Mouse (Mus musculus): ENCODE data around the gene 1700029I15Rik. TPM values are rescaled to one million over a fixed set of nuclear protein-coding genes. Genes with fewer than 3 reads are reported as not detected.
A peak's percentile ranks its signal among the peaks of the same experiment; 100 is the strongest.

1700029I15Rik gene
- polyA plus RNA-seq, 1 experiment from 2014 or later = 4.2 TPM

DNA sequence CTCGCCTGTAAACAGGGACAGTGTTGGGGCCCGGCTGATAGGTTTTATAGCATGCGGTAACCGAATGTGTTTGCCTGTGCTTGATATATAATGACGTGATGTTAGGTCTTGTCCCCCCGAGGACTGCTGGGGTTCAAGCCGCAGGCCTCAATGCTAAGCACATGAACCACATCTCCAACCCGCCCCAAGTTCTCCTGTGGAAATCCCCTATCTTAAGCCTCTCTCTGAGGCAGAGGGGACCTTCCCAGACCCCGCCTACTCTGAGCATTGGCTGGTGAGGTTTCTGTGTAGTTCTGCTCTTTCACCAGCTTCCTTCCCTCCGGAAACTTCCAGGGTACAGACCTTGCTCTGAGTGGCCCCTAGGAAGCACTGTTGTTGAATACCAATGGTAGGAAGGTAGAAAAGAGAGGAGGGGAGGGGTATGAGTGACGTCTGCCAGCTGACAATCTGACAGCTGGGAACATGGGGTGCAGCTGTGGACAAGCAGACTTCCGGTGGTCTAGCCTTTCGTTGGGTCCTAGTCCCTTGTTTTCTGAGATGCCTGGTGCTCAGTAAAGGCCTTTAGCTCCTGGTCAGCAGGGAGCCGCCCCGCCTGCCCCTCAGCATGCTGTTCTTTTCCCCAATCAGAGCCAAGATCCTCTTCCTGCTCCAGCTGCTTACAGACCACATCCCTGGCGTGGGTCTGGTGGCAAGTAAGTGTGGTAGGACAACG lies 2.4 kb upstream of the 1700029I15Rik start:
- peaks cover 74% of the 10 kb centered on the region for H3K36me3 ChIP-seq (replicated peaks; ENCODE audit: control insufficient read depth, insufficient read depth)
- H3K4me3 ChIP-seq (replicated peaks; ENCODE audit: low read length) = no peak overlapping the region
- H3K27ac ChIP-seq = no peak overlapping the region
- no peak overlapping the region for H3K4me2 ChIP-seq (replicated peaks)
- ATAC-seq (ENCODE audit: low FRiP score) (no peak), DNase-seq (ENCODE audit: low spot score) (no peak)
- no peaks in the 10 kb centered on the region for H3K9me3 ChIP-seq (ENCODE audit: control insufficient read depth, low read length)
- H3K4me1 ChIP-seq (replicated peaks; ENCODE audit: control insufficient read depth, insufficient read depth, low read length) = peaks cover 12% of the 10 kb centered on the region
- WGBS = 85% methylated on average over 17 of the region's 17 CpGs
- H3K27me3 ChIP-seq (ENCODE audit: control insufficient read depth, insufficient read depth, low read length) = no peaks in the 10 kb centered on the region
- H3K9ac ChIP-seq = no peak overlapping the region

- Histone ChIP-seq H3K9me3 (ENCODE audit: control insufficient read depth, low read length) (no peaks in the 10 kb centered on the region), H3K27ac (no peak overlapping the region), H3K4me3 (replicated peaks; ENCODE audit: low read length) (no peak overlapping the region), H3K36me3 (replicated peaks; ENCODE audit: control insufficient read depth, insufficient read depth) (peaks cover 80% of the 10 kb centered on the region), H3K4me2 (replicated peaks) (no peak overlapping the region), H3K9ac (no peak overlapping the region), H3K4me1 (replicated peaks; ENCODE audit: control insufficient read depth, insufficient read depth, low read length) (peaks cover 10% of the 10 kb centered on the region), H3K27me3 (ENCODE audit: control insufficient read depth, insufficient read depth, low read length) (no peaks in the 10 kb centered on the region)
- no peak for DNase-seq (ENCODE audit: low spot score)
- no peak for ATAC-seq (ENCODE audit: low FRiP score)
- WGBS = 69% methylated on average over 6 of the region's 6 CpGs
These were observed 1.8 kb upstream of the 1700029I15Rik start for GRCm38 (mm10) chr2:92380495-92381050.

GRCm38 (mm10) chr2:92381161-92381560 lies 1.2 kb upstream of the 1700029I15Rik start:
- Histone ChIP-seq H3K27me3 (ENCODE audit: control insufficient read depth, insufficient read depth, low read length) (no peaks in the 10 kb centered on the region), H3K9me3 (ENCODE audit: control insufficient read depth, low read length) (no peaks in the 10 kb centered on the region), H3K4me1 (replicated peaks; ENCODE audit: control insufficient read depth, insufficient read depth, low read length) (peaks cover 4% of the 10 kb centered on the region), H3K4me3 (replicated peaks; ENCODE audit: low read length) (no peak overlapping the region), H3K36me3 (replicated peaks; ENCODE audit: control insufficient read depth, insufficient read depth) (peaks cover 86% of the 10 kb centered on the region), H3K9ac (no peak overlapping the region), H3K4me2 (replicated peaks) (no peak overlapping the region), H3K27ac (no peak overlapping the region)
- no peak for DNase-seq (ENCODE audit: low spot score)
- no peak for ATAC-seq (ENCODE audit: low FRiP score)
- 84% methylated on average over 5 of the region's 5 CpGs for WGBS

- 92% methylated on average over 4 of the region's 4 CpGs for WGBS
- no peak overlapping the region for H3K9ac ChIP-seq
- no peaks in the 10 kb centered on the region for H3K9me3 ChIP-seq (ENCODE audit: control insufficient read depth, low read length)
- H3K4me1 ChIP-seq (replicated peaks; ENCODE audit: control insufficient read depth, insufficient read depth, low read length) = peaks cover 5% of the 10 kb centered on the region
- H3K4me2 ChIP-seq (replicated peaks) = no peak overlapping the region
- no peaks in the 10 kb centered on the region for H3K27me3 ChIP-seq (ENCODE audit: control insufficient read depth, insufficient read depth, low read length)
- no peak overlapping the region for H3K4me3 ChIP-seq (replicated peaks; ENCODE audit: low read length)
- no peak overlapping the region for H3K27ac ChIP-seq
- DNase-seq (ENCODE audit: low spot score) = no peak
- no peak for ATAC-seq (ENCODE audit: low FRiP score)
- peaks cover 97% of the 10 kb centered on the region for H3K36me3 ChIP-seq (replicated peaks; ENCODE audit: control insufficient read depth, insufficient read depth)
These were observed 421 bp downstream of the 1700029I15Rik start for GRCm38 (mm10) chr2:92382759-92383158.

GRCm38 (mm10) chr2:92384101-92384500 lies 1.8 kb downstream of the 1700029I15Rik start:
- H3K27me3 ChIP-seq (ENCODE audit: control insufficient read depth, insufficient read depth, low read length) = no peaks in the 10 kb centered on the region
- H3K4me1 ChIP-seq (replicated peaks; ENCODE audit: control insufficient read depth, insufficient read depth, low read length) = peaks cover 14% of the 10 kb centered on the region
- 75% methylated on average over 4 of the region's 4 CpGs for WGBS
- no peaks in the 10 kb centered on the region for H3K9me3 ChIP-seq (ENCODE audit: control insufficient read depth, low read length)
- DNase-seq (ENCODE audit: low spot score) (no peak), ATAC-seq (ENCODE audit: low FRiP score) (no peak)
- H3K9ac ChIP-seq = no peak overlapping the region
- no peak overlapping the region for H3K4me3 ChIP-seq (replicated peaks; ENCODE audit: low read length)
- peaks cover 84% of the 10 kb centered on the region for H3K36me3 ChIP-seq (replicated peaks; ENCODE audit: control insufficient read depth, insufficient read depth)
- H3K4me2 ChIP-seq (replicated peaks) = no peak overlapping the region
- H3K27ac ChIP-seq = no peak overlapping the region

- Histone ChIP-seq H3K4me1 (replicated peaks; ENCODE audit: control insufficient read depth, insufficient read depth, low read length) (peaks cover 24% of the 10 kb centered on the region), H3K36me3 (replicated peaks; ENCODE audit: control insufficient read depth, insufficient read depth) (peaks cover 71% of the 10 kb centered on the region), H3K9me3 (ENCODE audit: control insufficient read depth, low read length) (no peaks in the 10 kb centered on the region), H3K4me3 (replicated peaks; ENCODE audit: low read length) (no peak overlapping the region), H3K4me2 (replicated peaks) (no peak overlapping the region), H3K27ac (no peak overlapping the region), H3K27me3 (ENCODE audit: control insufficient read depth, insufficient read depth, low read length) (no peaks in the 10 kb centered on the region), H3K9ac (no peak overlapping the region)
- WGBS = 82% methylated on average over 22 of the region's 22 CpGs
- DNase-seq (ENCODE audit: low spot score) (no peak), ATAC-seq (ENCODE audit: low FRiP score) (no peak)
These were observed 3.0 kb downstream of the 1700029I15Rik start for GRCm38 (mm10) chr2:92385113-92386051.

- H3K4me1 ChIP-seq (replicated peaks; ENCODE audit: control insufficient read depth, insufficient read depth, low read length) = peaks cover 40% of the 10 kb centered on the region
- peaks cover 55% of the 10 kb centered on the region for H3K36me3 ChIP-seq (replicated peaks; ENCODE audit: control insufficient read depth, insufficient read depth)
- ATAC-seq (ENCODE audit: low FRiP score) = no peak
- no peak for DNase-seq (ENCODE audit: low spot score)
- WGBS = 92% methylated on average over 30 of the region's 30 CpGs
- no peak overlapping the region for H3K4me3 ChIP-seq (replicated peaks; ENCODE audit: low read length)
- H3K4me2 ChIP-seq (replicated peaks) = peak overlapping the region; percentile 72; the same call in 1 of the 2 replicates
- H3K9me3 ChIP-seq (ENCODE audit: control insufficient read depth, low read length) = no peaks in the 10 kb centered on the region
- H3K27me3 ChIP-seq (ENCODE audit: control insufficient read depth, insufficient read depth, low read length) = no peaks in the 10 kb centered on the region
- no peak overlapping the region for H3K27ac ChIP-seq
- no peak overlapping the region for H3K9ac ChIP-seq
These were observed 4.7 kb downstream of the 1700029I15Rik start for GRCm38 (mm10) chr2:92386821-92387570.

DNA sequence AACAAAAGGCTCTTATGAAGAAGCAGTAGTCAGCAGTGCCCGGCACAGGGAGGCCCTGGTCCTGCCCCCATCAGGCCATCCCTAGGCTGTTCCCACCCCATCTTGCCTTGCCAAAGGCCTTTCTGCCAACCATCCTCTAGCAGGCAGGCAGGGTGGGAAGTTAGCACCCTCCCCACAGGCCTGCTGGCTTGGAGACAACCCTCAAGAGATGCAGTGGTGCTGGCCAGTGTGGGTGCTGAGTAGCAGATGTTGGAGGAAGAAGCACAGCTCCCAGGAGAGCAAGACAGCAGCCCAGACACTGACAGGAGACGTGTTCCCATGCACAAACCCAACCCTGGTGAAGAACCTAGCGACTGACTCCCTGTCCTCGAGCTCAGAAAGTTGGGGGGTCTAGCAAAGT lies 5.3 kb downstream of the 1700029I15Rik start:
- Histone ChIP-seq H3K27ac (peak overlapping the region; percentile 81), H3K36me3 (replicated peaks; ENCODE audit: control insufficient read depth, insufficient read depth) (peaks cover 49% of the 10 kb centered on the region), H3K4me1 (replicated peaks; ENCODE audit: control insufficient read depth, insufficient read depth, low read length) (peaks cover 46% of the 10 kb centered on the region), H3K4me2 (replicated peaks) (peak overlapping the region; percentile 72), H3K9ac (peak overlapping the region; percentile 74), H3K4me3 (replicated peaks; ENCODE audit: low read length) (peak overlapping the region; percentile 66), H3K9me3 (ENCODE audit: control insufficient read depth, low read length) (no peaks in the 10 kb centered on the region), H3K27me3 (ENCODE audit: control insufficient read depth, insufficient read depth, low read length) (no peaks in the 10 kb centered on the region)
- 67% methylated on average over 4 of the region's 4 CpGs for WGBS
- ATAC-seq (ENCODE audit: low FRiP score) (no peak), DNase-seq (ENCODE audit: low spot score) (no peak)
